Mouse (Mus musculus) T-cell, adult 2 months (primary cell): ENCODE measurements around the gene Tial1.

Source experiments
- DNase-seq: peaks from one replicate; pipeline ENCODE4 v3.0.0; 2022; ENCODE audit warnings: low spot score

The Tial1 gene

GRCm38 (mm10) chr7:128416664-128417063 lies 44.9 kb downstream of the Tial1 start:
- no peak for DNase-seq

GRCm38 (mm10) chr7:128414433-128414832 lies 47.1 kb downstream of the Tial1 start:
- no peak for DNase-seq

- no peak for DNase-seq
Measured at GRCm38 (mm10) chr7:128412071-128412833, 49.3 kb downstream of the Tial1 start.

- DNase-seq = no peak
Measured at GRCm38 (mm10) chr7:128410708-128411413, 50.7 kb downstream of the Tial1 start.

GRCm38 (mm10) chr7:128408265-128408664 lies 53.3 kb downstream of the Tial1 start:
- peak; percentile 32 for DNase-seq

GRCm38 (mm10) chr7:128403988-128404387 lies 57.5 kb downstream of the Tial1 start:
- no peak for DNase-seq

GRCm38 (mm10) chr7:128403586-128403985 lies 57.9 kb downstream of the Tial1 start:
- no peak for DNase-seq

- no peak for DNase-seq
Measured at GRCm38 (mm10) chr7:128403128-128403527, 58.4 kb downstream of the Tial1 start.

- DNase-seq = no peak
Measured at GRCm38 (mm10) chr7:128402577-128402976, 58.9 kb downstream of the Tial1 start.

GRCm38 (mm10) chr7:128398664-128399063 lies 62.9 kb downstream of the Tial1 start:
- DNase-seq = peak; percentile 52

GRCm38 (mm10) chr7:128397066-128397465 lies 64.5 kb downstream of the Tial1 start:
- DNase-seq = peak; percentile 55

- peak; percentile 69 for DNase-seq
Measured at GRCm38 (mm10) chr7:128393756-128394155, 67.8 kb downstream of the Tial1 start.

- DNase-seq = no peak
Measured at GRCm38 (mm10) chr7:128392972-128393314, 68.6 kb downstream of the Tial1 start.

GRCm38 (mm10) chr7:128392071-128392971 lies 69.2 kb downstream of the Tial1 start:
- DNase-seq = peak; percentile 86

GRCm38 (mm10) chr7:128391267-128392057 lies 70.1 kb downstream of the Tial1 start:
- no peak for DNase-seq
